Mouse (Mus musculus) c-Kit-positive CD71-positive TER-119-negative erythroid progenitor cells, embryonic 14.5 days (primary cell): Measurements from ENCODE around the gene Iffo1.
A peak's percentile ranks its signal among the peaks of the same experiment; 100 is the strongest.

Experiments used
- DNase-seq: peaks from one replicate; pipeline ENCODE4 v3.0.0-alpha.2; 2013; ENCODE audit warnings: low read depth

Gene Iffo1

GRCm38 (mm10) chr6:125145001-125145400, at the start of gene Iffo1:
Gene Iffo1 (plus strand): TSS chr6:125145241.
- DNase-seq = peak; percentile 88

- peak; percentile 82 for DNase-seq
Observed at GRCm38 (mm10) chr6:125095391-125096278, 49.4 kb upstream of the Iffo1 start, which contains the start of gene Chd4. Gene Chd4 (plus strand): TSS chr6:125095981.

- no peak for DNase-seq
Observed at GRCm38 (mm10) chr6:125096279-125096596, 48.8 kb upstream of the Iffo1 start.

GRCm38 (mm10) chr6:125096597-125097345, 48.3 kb upstream of the Iffo1 start:
- DNase-seq = no peak

- DNase-seq = no peak
Observed at GRCm38 (mm10) chr6:125097346-125097689, 47.7 kb upstream of the Iffo1 start.

- DNase-seq = no peak
Observed at GRCm38 (mm10) chr6:125097951-125098350, 47.1 kb upstream of the Iffo1 start.

GRCm38 (mm10) chr6:125098513-125098912, 46.5 kb upstream of the Iffo1 start:
- DNase-seq = no peak

- no peak for DNase-seq
Observed at GRCm38 (mm10) chr6:125099421-125099971, 45.5 kb upstream of the Iffo1 start.

- DNase-seq = no peak
Observed at GRCm38 (mm10) chr6:125101444-125101843, 43.6 kb upstream of the Iffo1 start.

- peak; percentile 92 for DNase-seq
Observed at GRCm38 (mm10) chr6:125104223-125104622, 40.8 kb upstream of the Iffo1 start.

GRCm38 (mm10) chr6:125107705-125108104, 37.3 kb upstream of the Iffo1 start:
- DNase-seq = no peak

GRCm38 (mm10) chr6:125109371-125109770, 35.7 kb upstream of the Iffo1 start:
- no peak for DNase-seq

- no peak for DNase-seq
Observed at GRCm38 (mm10) chr6:125110927-125111326, 34.1 kb upstream of the Iffo1 start.

GRCm38 (mm10) chr6:125112553-125112952, 32.5 kb upstream of the Iffo1 start:
- no peak for DNase-seq

- no peak for DNase-seq
Observed at GRCm38 (mm10) chr6:125119387-125119786, 25.7 kb upstream of the Iffo1 start.

GRCm38 (mm10) chr6:125128724-125129123, 16.3 kb upstream of the Iffo1 start:
- no peak for DNase-seq

GRCm38 (mm10) chr6:125129710-125130402, 15.2 kb upstream of the Iffo1 start:
- no peak for DNase-seq

GRCm38 (mm10) chr6:125131302-125132156, 13.5 kb upstream of the Iffo1 start, which contains the start of gene Nop2:
Gene Nop2 (plus strand): TSS chr6:125131909.
- DNase-seq = peak; percentile 92

GRCm38 (mm10) chr6:125132470-125132869, 12.6 kb upstream of the Iffo1 start:
- DNase-seq = no peak

- no peak for DNase-seq
Observed at GRCm38 (mm10) chr6:125137002-125137671, 7.9 kb upstream of the Iffo1 start.

GRCm38 (mm10) chr6:125139747-125140146, 5.3 kb upstream of the Iffo1 start:
- no peak for DNase-seq
